Mouse (Mus musculus) megakaryocyte, embryonic 14.5 days (primary cell): Measurements from ENCODE around the gene Cluh.

Source experiments
- FLI1 ChIP-seq: IDR thresholded peaks from 2 replicates; pipeline ENCODE4 v1.6.1; 2012; ENCODE audit warnings: low read length, inconsistent platforms, mixed read lengths
- GATA1 ChIP-seq: IDR thresholded peaks from 3 replicates; pipeline ENCODE4 v1.6.1; 2012; ENCODE audit warnings: mixed read lengths, low read length, inconsistent platforms, borderline replicate concordance

- TF ChIP-seq GATA1 (no peak), FLI1 (no peak)
These were observed 12.3 kb downstream of the Cluh start for GRCm38 (mm10) chr11:74661641-74662040.
